Mouse (Mus musculus) natural killer cell, adult 2 months (primary cell): Measurements from ENCODE around the gene 4931429L15Rik.

Experiments
- DNase-seq, 2 experiments: peaks; one replicate each; pipeline ENCODE4 v3.0.0; 2022; ENCODE audit warnings: low spot score in 2 of 2

4931429L15Rik gene

DNA sequence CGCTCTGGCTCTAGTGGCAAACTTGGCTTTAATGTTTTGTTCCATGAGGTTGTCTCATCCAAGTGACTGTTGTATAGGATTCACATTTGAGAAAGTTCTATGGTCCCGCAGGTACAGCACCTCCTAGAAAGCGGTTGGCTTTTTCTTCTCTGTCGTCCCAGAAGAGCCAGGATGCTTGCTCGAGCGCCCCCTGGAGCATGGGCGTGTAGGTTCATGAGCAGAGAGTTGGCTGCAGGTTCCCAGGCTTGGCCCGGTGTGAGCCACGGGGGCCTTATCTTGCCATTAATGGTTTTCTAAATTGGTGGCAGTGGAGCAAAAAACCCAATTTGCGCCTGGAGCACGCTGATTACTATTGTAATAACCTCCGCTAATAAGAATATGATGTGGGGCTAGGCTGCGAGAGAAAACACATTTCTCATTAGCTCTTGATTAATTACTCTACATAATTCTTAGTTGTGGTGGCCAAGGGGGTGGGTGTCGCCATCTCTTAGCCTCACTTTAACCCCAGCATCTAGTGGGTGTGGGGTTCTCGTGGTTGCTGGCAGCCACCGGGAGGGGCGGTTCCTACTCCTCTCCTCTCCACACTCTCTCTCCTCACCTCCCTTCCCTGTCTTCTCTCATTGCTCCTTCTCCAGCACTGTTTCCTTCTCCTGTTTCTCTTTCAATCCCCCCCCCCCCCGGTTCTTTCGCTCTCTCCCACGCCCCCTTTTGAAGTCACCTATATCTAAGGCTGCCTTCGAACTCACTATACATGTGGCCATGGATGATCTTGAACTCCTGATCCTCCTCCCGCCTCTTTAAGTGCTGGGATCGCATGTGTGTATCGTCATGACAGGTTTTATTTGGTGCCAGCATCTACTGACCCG, 8.2 kb upstream of the 4931429L15Rik start:
- DNase-seq: no peak

DNA sequence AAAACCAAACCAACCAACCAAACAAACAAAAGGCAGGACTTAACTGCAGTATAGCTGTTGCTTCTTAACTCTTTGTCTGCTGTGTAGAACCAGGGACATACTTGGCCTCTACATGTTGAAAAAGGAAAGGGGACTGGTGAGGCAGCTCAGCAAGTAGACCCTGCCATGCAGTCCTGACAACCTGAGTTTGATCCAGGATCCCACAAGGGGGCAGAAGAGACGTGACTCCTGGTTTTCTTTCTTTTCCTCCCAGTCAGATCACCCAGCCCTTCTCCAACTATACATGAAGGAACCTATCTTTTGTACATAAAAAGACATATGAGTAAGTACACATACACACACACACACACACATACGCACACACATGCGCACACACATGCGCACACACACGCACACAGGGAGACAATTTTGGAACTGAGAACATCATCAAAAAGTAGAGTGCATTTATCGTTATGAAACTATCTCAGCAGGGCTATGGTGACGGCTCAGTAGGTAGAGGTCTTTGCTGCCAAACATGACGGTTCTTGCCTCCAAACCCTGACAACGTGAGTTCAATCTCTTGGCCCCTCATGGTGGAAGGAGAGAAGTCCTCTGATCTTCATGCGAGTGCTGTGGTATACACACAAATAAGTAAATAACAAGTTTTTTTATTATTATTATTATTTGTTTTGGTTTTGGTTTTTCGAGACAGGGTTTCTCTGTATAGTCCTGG, 7.1 kb upstream of the 4931429L15Rik start:
- no peak for DNase-seq

DNA sequence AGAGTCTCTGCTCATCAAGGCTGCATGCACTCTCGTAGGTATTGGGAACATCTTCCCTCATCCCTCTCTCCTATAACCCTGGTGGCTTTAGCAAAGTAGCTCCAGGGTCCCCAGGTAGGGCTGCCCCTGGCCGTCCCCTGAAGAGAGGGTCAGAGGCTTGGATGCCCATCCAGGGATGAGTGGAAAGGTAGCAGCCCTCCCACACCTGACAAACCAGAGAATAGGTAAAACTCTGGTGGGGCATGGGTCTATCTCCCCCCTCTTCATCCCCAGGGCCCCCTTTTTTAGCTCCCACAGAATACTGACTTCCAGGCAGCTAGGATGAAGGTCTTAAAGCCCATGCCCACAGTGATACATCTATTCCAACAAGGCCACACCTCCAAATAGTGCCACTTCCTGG, 675 bp upstream of the 4931429L15Rik start:
- DNase-seq: no peak

DNA sequence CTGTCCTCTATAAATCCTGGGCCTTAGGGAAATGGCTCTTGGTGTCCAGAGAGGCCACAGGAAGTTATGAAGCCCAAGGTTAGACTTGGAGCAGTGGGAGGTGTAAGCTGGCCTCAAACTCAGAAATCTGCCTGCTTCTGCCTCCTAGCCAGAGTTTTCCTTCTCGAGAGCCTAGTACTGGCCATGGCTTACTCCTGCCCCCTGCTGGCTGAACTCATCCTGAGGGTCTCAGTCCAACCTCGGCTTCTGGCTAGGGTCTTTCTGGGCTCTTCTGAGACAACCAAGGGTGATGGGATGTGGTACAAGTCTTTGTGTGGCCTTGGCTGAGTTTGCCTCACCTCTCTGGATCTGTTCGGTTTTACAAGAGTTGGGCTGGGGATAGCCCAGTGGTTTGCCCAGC, 1.8 kb downstream of the 4931429L15Rik start:
- DNase-seq: no peak

DNA sequence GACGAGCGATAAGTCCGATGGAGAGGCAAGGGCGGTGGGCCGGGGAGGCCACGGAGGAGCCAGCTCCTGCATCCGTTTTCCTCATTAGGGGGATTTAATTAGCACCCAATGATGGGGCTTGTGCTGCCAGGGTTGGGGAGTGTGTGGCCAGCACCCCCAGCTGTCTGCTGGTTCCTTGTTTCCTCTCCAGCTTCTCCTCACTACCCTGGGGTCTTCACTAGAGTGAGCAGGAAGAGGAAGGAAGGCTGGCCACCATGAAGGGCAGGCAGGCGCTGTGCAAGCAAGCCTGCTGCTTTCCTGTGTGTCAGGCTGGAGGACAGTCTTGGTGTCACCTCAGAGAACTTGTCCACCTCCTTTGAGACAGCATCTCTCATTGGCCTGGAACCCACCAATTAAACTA, 2.9 kb downstream of the 4931429L15Rik start:
- DNase-seq: no peak

DNA sequence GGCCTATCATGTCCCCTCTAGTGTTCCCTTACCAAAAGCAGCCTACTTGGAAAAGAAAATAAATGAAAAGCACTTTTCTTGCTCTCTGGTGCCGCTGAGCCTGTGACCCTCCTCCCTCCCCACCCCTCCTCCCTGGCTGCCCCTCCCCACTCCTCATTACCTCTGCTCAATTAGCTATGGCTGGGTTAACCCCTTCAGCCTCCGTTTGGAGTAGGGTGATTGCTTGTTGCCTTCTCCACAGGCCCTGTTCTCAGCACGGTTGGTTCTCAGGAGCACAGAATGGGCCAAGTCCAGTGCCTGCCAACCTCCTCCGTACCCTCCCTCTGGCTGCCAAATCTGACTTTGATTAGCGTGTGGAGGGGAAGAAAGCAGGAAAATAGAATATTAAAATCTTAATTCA, 3.4 kb downstream of the 4931429L15Rik start:
- no peak for DNase-seq

DNA sequence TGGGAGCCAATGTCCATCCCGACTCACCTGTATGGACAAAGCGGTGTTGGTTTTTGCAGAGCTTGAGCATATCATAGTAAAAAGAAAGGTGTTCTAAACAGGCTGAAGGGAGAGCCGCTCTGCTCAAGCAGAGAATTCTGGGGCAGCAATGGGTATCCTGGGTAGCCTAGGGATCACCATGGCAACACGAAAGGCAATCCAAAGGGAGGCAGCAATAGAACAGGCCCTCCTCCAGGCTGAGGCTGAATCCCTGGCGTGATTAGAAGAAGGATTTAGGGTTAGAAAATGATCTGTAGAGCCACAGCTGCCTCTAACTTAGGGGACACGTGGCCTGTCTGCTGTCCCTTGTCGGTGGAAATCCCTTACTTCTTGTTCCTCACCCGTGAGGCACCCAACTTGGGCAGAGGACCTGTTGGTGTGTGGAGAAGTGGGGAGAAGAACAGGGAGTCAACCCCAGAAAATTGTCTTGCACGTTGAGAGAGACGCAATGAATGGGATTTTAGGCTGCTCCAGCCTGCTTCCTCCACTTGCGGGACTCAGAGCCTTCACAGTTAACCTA, 3.9 kb downstream of the 4931429L15Rik start:
- DNase-seq: no peak

DNA sequence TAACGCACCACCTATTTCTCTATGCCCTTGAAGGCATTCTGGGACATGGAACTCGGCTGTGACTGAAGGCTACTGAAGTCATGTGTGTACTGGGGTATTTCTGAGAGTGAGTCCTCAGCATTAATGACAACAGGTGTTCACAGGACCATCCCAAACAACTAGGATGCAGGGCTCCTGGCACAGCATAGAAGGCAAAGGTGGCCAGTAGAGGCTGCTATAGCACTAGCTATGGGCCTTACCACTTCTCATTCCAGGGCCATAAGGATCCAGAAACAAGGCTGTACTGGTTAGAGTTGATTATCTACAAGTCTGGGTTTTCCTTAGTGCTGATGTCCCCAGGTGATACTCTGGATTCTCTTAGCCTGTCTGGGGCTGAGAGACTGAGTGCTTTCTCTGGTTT, 4.9 kb downstream of the 4931429L15Rik start:
- no peak for DNase-seq

DNA sequence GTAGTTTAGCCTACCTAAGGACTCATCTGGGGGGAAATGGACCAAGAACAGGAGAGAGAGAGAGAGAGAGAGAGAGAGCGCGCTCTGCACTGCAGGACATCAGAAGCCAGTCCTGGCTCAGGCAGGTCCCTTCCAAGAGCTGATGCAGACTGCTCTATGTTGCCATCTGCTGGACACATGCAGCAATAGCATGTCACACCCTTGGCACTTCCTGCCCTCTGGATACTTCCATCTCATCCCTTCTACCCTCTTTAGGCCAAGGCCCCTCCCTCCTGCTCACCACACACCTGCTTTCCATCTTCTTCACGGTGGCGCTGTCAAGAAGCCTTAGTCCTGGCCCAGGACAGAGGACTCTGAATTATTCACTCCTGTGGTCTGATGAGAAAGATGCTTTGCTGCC, 5.3 kb downstream of the 4931429L15Rik start:
- peak; percentile 30 to 57 for DNase-seq

DNA sequence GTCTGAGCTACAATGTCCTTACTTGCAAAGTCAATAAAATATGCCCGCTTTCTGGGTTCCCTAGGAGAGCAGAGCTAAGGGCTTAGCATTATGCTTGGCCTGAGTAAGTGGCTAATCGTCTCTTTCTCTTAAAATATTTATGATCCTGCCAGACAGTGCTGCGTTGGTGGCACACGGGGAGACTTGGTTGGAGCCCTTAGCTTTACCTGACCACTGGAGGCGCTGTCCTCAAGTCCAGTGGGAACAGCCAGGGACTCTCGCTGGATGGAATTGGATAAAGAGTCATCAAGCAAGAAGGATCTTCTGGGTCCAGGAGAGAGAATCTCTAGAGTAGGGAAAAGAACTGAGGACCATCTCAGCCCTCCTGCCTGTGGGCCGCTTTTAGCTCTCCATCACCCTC, 10.7 kb downstream of the 4931429L15Rik start:
- DNase-seq: no peak

DNA sequence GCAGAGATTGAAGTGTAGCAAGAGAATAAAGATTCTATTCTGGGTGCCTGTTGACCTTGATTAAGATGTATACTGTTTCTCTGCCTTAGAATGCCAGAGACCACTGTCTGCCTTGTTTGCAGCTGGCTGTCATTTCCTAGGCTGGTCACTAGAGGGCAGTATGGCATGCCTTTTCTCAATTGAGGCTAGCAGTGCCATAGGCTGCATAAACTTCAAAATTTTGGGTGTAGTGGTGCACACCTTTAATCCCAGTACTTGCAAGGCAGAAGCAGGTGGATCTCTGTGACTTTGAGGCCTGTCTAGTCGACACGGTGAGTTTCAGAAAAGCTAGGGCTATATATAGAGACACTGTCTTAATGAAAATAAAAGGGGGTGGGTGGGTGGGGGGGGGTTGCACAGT, 17.6 kb downstream of the 4931429L15Rik start:
- DNase-seq: peak; percentile 23 to 41

DNA sequence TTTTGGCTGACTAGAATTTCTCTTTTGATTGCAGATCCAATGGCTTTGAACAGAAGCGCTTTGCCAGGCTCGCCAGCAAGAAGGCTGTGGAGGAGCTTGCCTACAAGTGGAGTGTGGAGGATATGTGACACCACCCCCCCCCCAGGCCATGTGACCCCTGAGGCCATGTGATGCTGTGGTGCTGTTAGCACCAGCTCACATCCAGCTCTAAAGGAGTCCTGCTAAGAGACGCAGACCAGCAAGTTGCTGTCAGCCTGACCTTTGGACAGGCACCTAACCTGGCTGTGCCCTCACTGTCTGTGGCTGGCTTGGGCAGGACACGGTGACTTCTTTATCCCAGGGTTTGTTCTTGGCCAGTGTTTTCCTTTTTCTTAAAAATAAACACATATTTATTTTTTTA, 21.4 kb downstream of the 4931429L15Rik start:
- DNase-seq: no peak

DNA sequence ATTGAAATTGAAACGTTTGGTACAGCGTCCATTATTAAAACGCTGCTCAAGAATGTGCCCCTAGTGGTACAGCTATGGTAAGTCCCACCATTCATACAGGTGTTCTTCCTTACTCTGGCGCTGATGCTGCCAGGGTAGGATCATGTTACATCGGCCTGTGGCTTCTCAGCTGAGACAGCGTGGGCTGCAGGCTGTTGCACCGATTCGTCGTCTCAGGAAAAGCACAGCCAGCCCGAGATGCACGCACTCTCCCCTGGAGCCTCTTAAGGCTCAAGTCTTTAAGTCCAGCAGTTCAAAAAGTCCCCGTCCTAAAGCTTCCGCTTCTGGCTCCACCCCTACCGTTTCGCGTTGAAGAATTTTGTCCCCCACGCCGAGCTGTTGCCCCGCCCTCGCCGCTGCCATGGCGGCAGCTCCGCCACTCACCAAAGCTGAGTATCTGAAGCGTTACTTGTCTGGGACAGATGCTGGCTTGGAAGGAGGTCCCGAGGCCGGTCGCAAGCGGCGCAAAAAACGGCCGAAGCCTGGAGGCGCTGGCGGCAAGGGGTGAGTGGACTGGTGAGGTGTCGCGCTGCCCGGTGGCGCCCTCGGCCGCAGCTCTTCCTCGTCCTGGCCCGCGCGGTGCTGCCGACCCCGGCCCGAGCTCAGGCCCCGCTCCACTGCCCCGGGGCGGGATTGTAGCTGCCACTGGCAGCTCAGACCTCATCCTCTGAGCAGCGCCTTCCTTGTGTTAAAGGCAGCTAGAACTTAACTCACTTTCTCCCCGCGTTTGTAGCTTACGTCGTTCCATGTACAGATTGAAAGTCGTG, 37.0 kb downstream of the 4931429L15Rik start, which contains the start of gene Bud13:
Gene Bud13, plus strand, starts transcription at position 378 of the 806 bp plus-strand sequence.
- peak; percentile 89 to 91 for DNase-seq

DNA sequence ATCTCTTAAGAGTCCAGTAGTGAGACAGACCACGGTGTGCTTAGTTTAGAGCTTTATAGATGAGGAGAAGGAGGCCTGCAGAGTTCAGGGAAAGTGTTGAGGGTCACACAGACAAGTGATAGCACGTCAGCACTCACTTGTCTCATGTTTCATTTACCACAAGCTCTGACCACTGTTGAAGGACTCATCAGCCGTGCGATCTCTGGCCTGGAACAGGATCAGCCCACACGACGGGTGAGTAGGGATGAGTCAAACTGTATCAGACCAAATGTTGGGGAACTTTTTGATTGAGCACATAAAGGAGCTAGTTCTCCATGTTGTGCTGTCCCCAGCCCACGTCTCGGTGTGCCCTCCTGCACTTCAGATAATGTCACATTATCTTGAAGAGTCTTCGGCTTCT, 45.3 kb downstream of the 4931429L15Rik start:
- DNase-seq: no peak

DNA sequence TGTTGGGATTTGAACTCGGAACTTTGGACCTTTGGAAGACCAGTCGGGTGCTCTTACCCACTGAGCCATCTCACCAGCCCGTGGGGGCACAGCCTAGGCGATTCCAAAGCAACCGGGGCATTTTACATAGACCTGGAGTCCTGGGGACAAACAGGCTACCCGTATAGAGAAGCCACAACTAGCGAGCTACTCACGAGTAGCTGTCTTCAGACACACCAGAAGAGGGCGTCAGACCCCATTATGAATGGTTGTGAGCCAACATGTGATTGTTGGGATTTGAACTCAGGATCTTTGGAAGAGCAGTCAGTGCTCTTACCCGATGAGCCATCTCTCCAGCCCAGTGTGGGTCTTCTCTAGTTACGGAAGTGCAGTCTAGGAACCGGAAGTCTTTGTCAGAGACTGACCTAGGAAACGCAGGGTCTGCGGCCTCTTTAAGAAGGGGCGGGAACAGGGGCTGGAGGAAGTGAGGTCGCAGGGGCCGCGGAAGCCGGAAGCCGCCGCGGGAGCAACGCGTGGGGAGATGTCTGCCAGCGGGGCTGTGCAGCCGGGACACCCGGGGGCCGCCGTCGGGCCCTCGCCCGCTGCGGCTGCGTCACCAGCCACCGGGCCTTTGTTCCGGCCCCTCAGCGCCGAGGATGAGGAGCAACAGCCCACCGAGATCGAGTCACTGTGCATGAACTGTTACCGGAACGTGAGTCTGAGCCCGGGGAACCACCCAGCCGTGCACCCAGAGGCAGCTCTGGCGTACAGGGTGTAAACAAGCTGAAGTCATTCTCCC, 46.9 kb downstream of the 4931429L15Rik start, which contains the start of gene Zpr1:
Gene Zpr1, plus strand, starts transcription at position 388 of the 778 bp plus-strand sequence.
- peak; percentile 88 to 89 for DNase-seq

DNA sequence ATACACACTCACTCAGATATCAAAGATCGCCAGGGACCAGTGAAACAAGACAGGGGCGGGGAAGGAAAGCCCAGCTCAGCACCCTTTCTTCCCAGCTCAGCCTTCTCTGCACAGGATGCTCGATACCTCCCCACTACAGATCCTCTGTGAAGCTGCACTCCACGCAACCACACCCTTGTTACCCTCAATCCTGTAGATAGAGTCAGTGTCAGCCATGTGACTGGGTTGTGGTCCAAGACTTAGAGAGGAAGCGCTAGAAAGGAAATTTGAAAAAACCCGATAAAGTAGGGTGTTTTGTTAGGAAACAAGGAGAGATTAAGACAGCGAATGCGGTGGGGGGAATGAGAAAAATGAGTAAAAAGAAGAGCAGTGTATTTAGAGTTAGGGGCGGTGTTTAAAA, 47.7 kb downstream of the 4931429L15Rik start:
- peak; percentile 10 to 20 for DNase-seq

DNA sequence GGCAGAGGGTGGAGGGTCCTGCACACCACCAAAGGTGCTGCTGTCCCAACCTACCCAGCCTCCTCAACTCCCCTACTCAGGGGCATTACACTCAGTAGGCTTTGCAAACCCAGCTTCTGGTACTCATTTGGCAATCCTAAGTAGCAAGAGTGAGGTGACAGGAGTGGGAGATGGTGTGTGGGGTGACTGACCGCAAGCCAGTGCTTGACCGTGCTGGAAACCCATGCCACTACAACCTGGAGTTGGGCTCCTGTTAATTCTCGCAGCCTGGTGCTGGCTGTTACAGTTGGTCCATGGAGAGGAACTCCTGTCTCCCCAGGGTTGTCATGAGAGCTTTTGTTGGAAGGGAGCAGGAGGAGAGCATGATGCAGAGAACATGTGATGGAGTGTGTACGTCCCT, 49.0 kb downstream of the 4931429L15Rik start:
- no peak for DNase-seq

DNA sequence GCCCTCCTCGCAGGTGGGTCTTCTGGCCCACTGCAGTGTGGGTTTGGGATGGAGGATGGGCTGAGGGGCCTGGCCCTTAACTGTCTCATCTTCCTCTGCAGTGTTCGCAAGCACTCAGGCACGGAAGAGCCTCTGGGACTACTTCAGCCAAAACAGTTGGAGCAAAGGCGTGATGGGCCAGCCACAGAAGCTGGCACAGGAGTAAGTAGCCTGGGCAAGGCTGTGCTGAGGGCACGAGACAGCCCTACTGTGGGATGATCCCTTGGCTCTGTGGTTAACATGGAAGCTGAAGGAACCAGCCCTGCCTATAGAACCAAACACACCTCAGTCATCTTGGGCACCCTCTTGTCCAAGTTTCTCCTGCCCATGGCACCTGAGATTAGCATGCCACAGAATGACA, 50.7 kb downstream of the 4931429L15Rik start:
- no peak for DNase-seq

DNA sequence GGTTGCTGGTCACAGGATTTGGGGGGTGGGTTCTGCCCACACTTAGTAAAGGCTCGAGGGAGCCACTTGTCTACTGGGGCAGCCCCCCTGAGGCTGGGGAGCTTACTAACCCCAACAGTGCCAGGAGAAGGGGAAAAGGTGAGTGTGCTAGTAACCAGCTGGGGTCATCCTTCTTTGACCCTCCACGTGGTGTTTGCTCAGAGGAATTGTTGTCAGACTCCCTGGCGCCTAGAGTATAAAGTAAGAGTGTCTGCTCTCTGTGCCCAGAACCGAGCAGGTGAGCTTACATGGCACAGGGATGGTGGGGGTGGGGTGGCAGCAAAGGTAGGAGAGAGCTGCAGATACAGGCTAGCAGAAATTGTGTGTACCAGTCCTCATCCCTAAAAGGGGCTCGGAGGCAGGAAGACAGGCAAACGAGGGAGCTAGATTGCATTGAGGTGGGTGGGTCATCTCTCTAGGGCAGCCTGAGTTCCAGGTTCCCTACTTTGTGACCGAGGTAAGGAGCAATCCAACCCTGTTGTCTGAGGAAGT, 51.4 kb downstream of the 4931429L15Rik start, which contains the start of gene Apoa5:
Gene Apoa5, plus strand, starts transcription at position 291 of the 531 bp plus-strand sequence.
- DNase-seq: no peak

DNA sequence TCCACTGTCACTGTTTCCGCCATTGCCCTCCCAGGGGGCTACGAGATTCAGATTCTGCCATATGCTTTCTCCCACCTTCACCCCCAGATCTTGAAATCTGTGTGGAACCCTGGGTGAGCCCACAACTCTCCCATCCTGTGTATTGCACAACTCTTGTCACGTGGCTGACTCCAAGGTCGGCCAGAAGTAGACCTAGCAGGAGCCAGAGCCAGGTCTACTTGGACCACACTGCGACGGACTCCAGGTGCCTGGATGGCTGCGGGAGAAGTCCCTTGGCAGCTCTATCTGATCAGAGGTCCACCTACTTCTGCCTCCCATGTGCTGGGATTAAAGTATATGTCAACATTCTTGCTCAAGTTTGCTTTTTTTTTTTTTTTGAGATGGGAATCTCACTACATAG, 58.7 kb downstream of the 4931429L15Rik start:
- no peak for DNase-seq

DNA sequence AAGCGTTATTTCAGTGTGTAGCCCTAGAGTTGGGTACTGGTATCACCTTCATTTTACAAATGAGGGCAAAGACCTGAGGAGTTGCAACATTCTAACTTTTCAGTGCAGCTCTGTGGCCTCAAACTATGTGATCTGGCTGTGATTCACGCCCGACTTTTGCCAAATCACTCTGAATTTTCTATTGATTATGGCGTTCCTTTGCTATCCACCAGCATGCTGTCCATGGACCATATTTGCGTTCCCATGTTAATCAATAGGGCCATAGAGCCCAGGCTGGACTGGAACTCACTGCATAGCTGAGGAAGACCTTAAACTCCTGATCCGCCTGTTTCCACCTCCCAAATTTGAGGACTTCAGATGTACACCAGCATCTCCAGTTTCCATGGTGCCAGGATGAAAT, 60.7 kb downstream of the 4931429L15Rik start:
- DNase-seq: no peak
